Comparison of ENCODE assay signal across 7 mouse cellular contexts in genomic region chr8:94703972-94704668, GRCm38 (mm10). TPM values are rescaled to one million over a fixed set of nuclear protein-coding genes. Genes with fewer than 3 reads are reported as not detected.
DNase-seq lines count a peak whose midpoint lies in the region; ATAC-seq lines count a peak whose summit lies in the region.

No protein-coding gene starts in this region.

- no peak overlapping the region for H3K27ac ChIP-seq in intestine, embryonic 15.5 days
- H3K27ac ChIP-seq in midbrain, embryonic 10.5 days (replicated peaks): peak overlapping the region; percentile 75

- H3K9ac ChIP-seq in intestine, embryonic 15.5 days: peak overlapping the region; percentile 50; the same call in 1 of the 2 replicates

- H3K36me3 ChIP-seq in intestine, embryonic 15.5 days: no peaks in the 10 kb centered on the region
- no peaks in the 10 kb centered on the region for H3K36me3 ChIP-seq in midbrain, embryonic 10.5 days

- H3K4me2 ChIP-seq in intestine, embryonic 15.5 days (replicated peaks): peak overlapping the region; percentile 81

- intact Hi-C loops in left cerebral cortex, postnatal 25 days (cut with DNase I): loop anchor here (1.0 to 5.0 kb wide), 6 partner anchors 68 to 362 kb away; partner anchors contain the start of gene Cx3cl1

- H3K4me3 ChIP-seq in intestine, embryonic 15.5 days (replicated peaks): peak overlapping the region; percentile 49
- H3K4me3 ChIP-seq in midbrain, embryonic 10.5 days: peak overlapping the region; percentile 65

- no peaks in the 10 kb centered on the region for H3K9me3 ChIP-seq in intestine, embryonic 15.5 days
- H3K9me3 ChIP-seq in midbrain, embryonic 10.5 days (replicated peaks): no peaks in the 10 kb centered on the region

- H3K4me1 ChIP-seq in intestine, embryonic 15.5 days (replicated peaks): no peaks in the 10 kb centered on the region
- peaks cover 19% of the 10 kb centered on the region for H3K4me1 ChIP-seq in midbrain, embryonic 10.5 days

- peak; percentile 99 to 100 for DNase-seq in adrenal gland, adult 18-20 months (ENCODE audit: low spot score in 2 of 2)
- peak; percentile 93 for DNase-seq in embryo, embryonic 11 days
- peak; percentile 89 for DNase-seq in gastrocnemius, postnatal 25 days
- peak; percentile 99 for DNase-seq in left cerebral cortex, postnatal 25 days (ENCODE audit: low spot score in 2 of 2)
- peak; percentile 98 for DNase-seq in midbrain, embryonic 10.5 days (ENCODE audit: low spot score)
- DNase-seq in right cerebral cortex, postnatal 4 days: peak; percentile 99

- peak; percentile 92 for ATAC-seq in intestine, embryonic 15.5 days

- no peaks in the 10 kb centered on the region for H3K27me3 ChIP-seq in intestine, embryonic 15.5 days (replicated peaks)
- H3K27me3 ChIP-seq in midbrain, embryonic 10.5 days (ENCODE audit: low read depth, poor library complexity, severe bottlenecking): peaks cover 16% of the 10 kb centered on the region

- under 1% methylated on average over 35 of the region's 35 CpGs for WGBS in intestine, embryonic 15.5 days
- WGBS in midbrain, embryonic 10.5 days: under 1% methylated on average over 35 of the region's 35 CpGs

RNA-seq across cellular contexts. Expression of gene Pllp, which starts 8.0 kb away (rescaled TPM):
- under 1 TPM; 0.46 to 0.93 TPM for total RNA-seq in adrenal gland, adult 18-20 months (2021)
- total RNA-seq in gastrocnemius, postnatal 25 days (2021): 1 to 10 TPM; 2.8 to 3.0 TPM
- polyA plus RNA-seq in intestine, embryonic 15.5 days (2015; fragmentation: Nextera tagmentation; extraction: Ambion mirVana): 42.1 and 47.0 TPM in 2 replicates
- total RNA-seq in left cerebral cortex, postnatal 25 days (2021): 10 to 100 TPM; 37.5 to 40.2 TPM
- polyA plus RNA-seq in midbrain, embryonic 10.5 days (2016; fragmentation: Nextera tagmentation; extraction: Ambion mirVana): 0.34 and 0.36 TPM in 2 replicates

RNA-seq across cellular contexts. Expression of gene Arl2bp, which starts 37.7 kb away (rescaled TPM):
- total RNA-seq in adrenal gland, adult 18-20 months (2021): 10 to 100 TPM; 60.6 to 66.6 TPM
- 10 to 100 TPM; 53.1 to 59.0 TPM for total RNA-seq in gastrocnemius, postnatal 25 days (2021)
- polyA plus RNA-seq in intestine, embryonic 15.5 days (2015; fragmentation: Nextera tagmentation; extraction: Ambion mirVana): 118 and 123 TPM in 2 replicates
- total RNA-seq in left cerebral cortex, postnatal 25 days (2021): 100 to 1,000 TPM; 157 to 158 TPM
- 210 and 222 TPM in 2 replicates for polyA plus RNA-seq in midbrain, embryonic 10.5 days (2016; fragmentation: Nextera tagmentation; extraction: Ambion mirVana)

RNA-seq across cellular contexts. Expression of gene Ccl22, which starts 41.3 kb away (rescaled TPM):
- under 1 TPM in 1 of 2 experiments, not detected in 1; 0.60 TPM for total RNA-seq in adrenal gland, adult 18-20 months (2021)
- total RNA-seq in gastrocnemius, postnatal 25 days (2021): not detected
- polyA plus RNA-seq in intestine, embryonic 15.5 days (2015; fragmentation: Nextera tagmentation; extraction: Ambion mirVana): not detected in 2 replicates
- total RNA-seq in left cerebral cortex, postnatal 25 days (2021): under 1 TPM in 1 of 2 experiments, not detected in 1; 0.21 TPM
- polyA plus RNA-seq in midbrain, embryonic 10.5 days (2016; fragmentation: Nextera tagmentation; extraction: Ambion mirVana): not detected in 2 replicates

Comparison
In these comparisons a context has a peak if more than half of its experiments do, and no peak if none do; other contexts are left out.
1. RNA of gene Pllp, which starts 8.0 kb away (total RNA-seq): 37.5 to 40.2 TPM in left cerebral cortex, postnatal 25 days; 2.8 to 3.0 TPM in gastrocnemius, postnatal 25 days and 0.46 to 0.93 TPM in adrenal gland, adult 18-20 months; every median in the first group is over 4 times any median in the second.
2. Peak in every context shown above with its lines, with median percentiles within 50 percentile points of each other: DNase-seq.